Mouse (Mus musculus) brain, embryonic 14.5 days (tissue): ENCODE measurements around the gene Slc35c2. TPM values are rescaled to one million over a fixed set of nuclear protein-coding genes. Genes with fewer than 3 reads are reported as not detected.

Experiments used
- DNase-seq: peaks from one replicate; pipeline ENCODE4 v3.0.0-alpha.2; 2011; ENCODE audit warnings: low read depth
- CTCF ChIP-seq: fragments of 200-500 bp; IDR thresholded peaks from 2 replicates; pipeline ENCODE4 v1.5.1; 2012; ENCODE audit warnings: inconsistent platforms, mild to moderate bottlenecking, moderate library complexity, borderline replicate concordance; ENCODE audit not compliant: insufficient read depth, insufficient read length; ENCODE audit errors: extremely low read depth
- POLR2A ChIP-seq: fragments of 200-500 bp; IDR thresholded peaks from 2 replicates; pipeline ENCODE4 v1.6.1; 2012; ENCODE audit warnings: mild to moderate bottlenecking, inconsistent platforms, borderline replicate concordance; ENCODE audit not compliant: poor library complexity, insufficient read depth, insufficient read length, severe bottlenecking; ENCODE audit errors: extremely low read depth
- polyA plus RNA-seq: library from polyadenylated mRNA; depleted of rRNA; stranded (reverse); fragments of >200 nt; gene quantifications from 2 replicates; pipeline ENCODE4 v1.2.3, GENCODE M21; 2012

Slc35c2 gene
- polyA plus RNA-seq, 1 experiment = 62.3 TPM

DNA sequence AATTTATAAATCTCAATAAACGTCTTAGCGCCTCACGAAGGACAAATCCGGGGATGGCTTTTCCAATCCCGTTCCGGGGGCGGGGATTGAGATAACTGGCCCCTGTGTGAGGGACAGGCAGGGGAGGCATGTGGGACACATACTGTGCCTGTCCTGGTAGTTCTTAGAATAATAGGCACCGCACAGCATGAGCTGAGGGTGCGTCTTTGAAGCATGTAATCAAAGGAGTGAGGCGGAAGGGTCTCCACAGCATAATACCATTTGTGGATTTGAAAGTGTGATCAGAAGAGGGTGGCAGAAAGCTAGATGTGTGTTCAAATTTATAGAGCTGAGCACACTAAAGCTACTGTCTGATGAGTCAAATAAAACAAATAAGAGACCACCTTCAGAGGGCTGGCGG, 41.3 kb downstream of the Slc35c2 start:
- TF ChIP-seq POLR2A (no peak), CTCF (no peak)
- DNase-seq = peak; percentile 53

DNA sequence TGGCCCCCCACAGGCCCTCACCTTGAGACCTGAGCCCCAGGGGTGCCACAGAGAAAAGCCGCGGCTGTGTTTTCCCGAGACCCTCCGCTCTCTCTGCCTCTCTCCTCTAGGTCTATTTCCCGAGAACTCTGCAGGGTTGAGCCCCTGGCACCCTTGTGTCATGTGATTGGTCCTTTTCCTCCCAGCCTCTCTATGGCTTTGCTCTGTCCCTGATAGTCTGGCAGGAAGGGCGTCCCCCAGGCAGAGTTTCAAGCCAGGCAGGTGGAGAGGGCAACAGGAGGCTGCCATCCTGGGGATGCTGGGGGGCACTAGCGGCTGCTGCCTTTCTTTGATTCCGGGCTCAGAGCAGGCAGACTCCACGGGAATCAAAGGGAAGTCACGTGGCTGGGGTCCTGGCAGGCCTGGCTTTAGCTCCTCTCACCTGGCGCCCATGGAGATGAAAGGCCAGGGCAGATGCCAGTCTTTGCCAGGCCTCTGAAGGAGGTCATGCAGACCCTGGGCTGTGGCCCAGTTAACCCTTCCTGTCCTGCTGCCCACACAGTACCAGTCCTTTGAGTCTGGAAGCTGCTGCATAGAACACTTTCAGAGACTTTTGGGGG, 44.4 kb downstream of the Slc35c2 start:
- peak; percentile 63 for DNase-seq

DNA sequence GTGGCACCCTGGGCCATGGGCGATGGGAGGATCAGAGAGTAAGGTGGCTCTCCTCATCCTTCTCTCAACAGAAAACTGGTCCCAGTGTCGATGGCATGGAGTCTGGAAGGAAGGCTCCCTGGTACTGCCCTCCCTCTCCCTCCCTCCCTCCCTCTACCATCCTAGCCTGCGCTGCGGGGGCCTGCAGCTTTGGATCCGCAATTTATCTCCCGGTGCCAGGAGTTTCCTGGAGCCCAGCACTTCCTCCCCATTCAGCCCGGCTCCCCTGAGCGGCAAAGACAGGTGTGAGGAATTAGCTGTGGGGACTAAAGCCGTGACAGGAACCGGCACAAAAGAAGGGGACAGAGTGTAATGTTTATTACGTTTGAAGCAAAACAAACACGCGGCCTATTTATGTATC, 45.1 kb downstream of the Slc35c2 start:
- DNase-seq = peak; percentile 59
- TF ChIP-seq POLR2A (no peak), CTCF (no peak)

More for the DNA sequence above, 44.4 kb downstream of the Slc35c2 start:
- no peak for TF ChIP-seq POLR2A

DNA sequence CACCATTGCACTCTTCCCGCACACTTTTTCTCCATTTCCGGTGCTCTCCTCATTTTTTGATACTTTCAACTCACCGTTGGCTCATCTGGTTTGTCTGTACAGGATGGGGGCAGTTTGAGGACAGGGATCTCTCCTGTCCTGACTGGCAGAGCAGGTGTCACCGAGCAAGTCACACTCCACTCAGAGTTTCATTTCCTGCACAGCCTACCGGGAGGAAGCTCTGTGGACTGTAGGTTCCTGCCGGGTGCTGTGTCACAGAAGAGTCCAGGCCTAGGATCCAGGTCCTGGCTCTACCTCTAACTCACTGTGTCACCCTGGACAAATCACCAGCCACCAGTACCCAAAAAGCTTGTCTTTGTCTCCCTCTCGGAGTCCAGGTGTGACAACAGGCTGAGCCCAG, 45.9 kb downstream of the Slc35c2 start:
- TF ChIP-seq POLR2A (no peak), CTCF (no peak)
- no peak for DNase-seq

DNA sequence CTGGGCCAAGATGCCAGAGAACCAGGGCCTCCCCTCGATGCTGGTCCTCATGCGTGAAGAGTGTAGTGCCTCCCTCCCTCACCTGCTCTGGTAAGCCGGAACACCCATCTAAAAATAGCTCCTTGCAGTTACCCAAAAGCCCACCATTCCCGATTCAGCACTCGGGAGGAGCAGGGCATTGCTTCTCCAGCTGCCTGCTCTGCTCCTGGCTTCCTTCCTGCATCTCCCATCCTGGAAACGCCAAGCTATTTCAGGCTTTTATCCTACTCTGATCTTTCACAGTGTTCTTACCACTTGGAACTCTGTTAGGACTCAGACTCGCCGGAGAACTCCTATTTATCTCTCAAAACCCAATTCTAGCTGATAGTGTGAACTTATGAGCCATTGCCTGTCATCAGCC, 47.3 kb downstream of the Slc35c2 start:
- TF ChIP-seq POLR2A (no peak), CTCF (no peak)
- no peak for DNase-seq

DNA sequence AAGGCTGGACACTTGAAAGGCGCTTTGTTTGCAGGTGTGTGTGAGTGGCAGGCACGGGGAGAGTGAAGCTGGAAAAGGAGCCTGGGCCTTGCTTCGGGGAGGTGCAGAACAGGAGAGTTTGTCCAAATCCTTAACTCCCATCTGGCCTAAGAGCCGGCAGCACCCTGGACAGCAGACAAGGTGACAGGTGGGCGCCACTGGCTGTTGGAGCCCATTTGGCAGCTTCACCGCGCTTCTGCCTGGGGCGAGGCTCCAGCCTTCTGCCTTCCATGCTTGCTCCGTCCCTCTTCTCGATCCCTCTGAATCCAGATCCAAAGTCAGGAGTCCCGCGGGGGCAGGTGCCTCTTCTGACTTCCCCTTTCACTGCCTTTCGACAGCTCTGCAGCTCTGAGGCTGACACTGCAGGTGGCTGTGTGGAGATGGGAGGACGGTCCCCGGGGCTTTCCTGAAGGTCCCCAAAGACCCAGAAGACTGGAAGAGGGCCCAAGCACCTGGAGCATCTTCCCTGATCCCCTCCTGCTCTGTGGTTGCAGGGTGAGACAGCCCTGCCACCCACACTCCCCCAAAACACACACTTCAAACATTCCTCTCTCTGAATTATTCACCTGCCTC, 48.0 kb downstream of the Slc35c2 start:
- TF ChIP-seq CTCF = no peak
- no peak for TF ChIP-seq POLR2A

DNA sequence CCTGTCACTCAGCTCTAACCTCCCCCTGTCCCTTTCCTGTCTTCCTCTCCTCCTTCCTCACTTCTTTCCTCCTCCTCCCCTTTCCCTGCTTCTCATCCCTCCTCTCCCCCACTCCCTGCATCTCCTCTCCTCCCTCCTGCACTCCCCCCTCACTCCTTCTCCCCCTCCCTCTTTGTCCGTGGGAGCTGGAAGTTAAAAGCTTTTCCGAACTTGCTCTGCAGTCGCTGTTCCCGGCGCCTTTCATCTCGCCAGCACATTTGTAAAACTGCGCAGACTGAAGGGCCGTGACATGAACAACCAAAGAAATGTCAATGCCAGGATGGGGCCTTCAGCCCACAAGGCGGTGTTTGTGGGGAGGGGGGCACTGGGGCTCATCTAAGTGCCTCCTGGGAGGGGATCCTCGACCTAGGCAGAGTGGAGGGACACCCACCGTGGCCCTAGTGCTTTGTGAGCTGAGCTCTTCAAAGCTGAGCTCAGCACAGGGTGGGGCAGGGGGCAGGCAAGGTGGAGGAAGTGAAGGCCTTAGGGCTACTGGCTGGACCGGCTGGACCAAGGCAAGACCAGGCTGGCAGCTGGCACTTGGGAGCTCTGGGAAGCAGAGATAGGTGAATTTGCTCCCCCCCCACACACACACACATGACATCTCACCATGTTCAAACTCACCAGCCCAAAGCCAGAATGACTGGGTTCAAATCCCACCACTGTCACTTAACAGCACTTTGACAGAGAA, 49.1 kb downstream of the Slc35c2 start:
- DNase-seq = peak; percentile 75

More for the DNA sequence above, 48.0 kb downstream of the Slc35c2 start:
- DNase-seq = no peak

DNA sequence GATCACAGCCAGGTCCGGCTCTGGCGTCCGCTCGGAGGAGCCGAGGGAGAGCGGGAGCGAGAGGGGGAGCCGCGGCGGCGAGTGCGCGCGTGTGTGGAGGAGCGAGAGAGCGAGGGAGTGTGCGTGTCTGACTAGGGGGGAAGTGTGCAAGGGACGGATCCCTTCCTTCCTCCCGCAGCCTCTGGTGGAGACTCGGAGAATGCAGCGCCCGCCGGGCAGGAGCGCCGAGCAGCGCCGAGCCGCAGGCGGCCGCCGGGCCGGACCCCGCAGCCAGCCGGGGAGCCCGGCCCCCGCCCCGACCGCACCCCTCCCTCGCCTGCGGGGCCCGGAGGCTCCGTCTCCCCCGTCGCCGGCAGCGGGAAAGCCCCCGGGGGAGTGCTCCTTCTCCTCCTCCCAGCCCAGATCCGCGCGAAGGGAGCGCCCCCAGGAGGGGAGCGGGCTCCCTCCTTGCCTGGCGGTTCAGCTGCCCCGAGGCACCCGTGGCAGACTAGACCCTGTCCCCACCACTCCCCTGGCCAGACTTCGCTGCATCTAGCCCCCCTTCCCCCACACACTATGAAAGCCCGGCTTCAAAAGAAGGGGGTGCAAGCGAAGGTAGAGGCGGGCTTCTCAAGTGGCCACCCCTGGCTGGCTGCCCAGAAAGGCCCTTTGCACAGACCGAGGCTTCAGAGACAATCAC, 52.9 kb downstream of the Slc35c2 start, which contains the start of gene Cdh22:
Gene Cdh22 (minus strand): TSS at position 241 of the 679 bp plus-strand sequence.
- DNase-seq = peak; percentile 88
- TF ChIP-seq CTCF (peak; percentile 68), POLR2A (0 out of 2 replicates have a peak, but pooled peaks have one; percentile 19)

More for the DNA sequence above, 49.1 kb downstream of the Slc35c2 start:
- TF ChIP-seq CTCF (no peak), POLR2A (no peak)

DNA sequence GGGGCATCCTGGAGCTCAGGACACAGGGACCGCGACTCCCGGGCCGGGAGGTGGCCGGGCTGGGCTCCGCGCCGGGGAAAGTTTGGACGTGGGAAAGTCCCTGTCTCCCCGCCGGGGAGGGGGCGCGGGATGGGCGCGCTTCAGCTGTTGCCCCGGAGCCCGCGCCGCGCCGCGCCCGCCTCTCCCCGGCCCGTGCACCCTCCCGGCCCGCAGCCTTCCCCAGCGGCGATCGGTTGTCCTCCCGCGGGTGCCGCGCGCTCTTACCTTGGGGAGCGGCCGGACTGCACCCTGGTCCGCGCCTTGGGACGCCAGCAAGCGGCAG, 53.4 kb downstream of the Slc35c2 start:
- no peak for DNase-seq
- no peak for TF ChIP-seq POLR2A
- no peak for TF ChIP-seq CTCF

DNA sequence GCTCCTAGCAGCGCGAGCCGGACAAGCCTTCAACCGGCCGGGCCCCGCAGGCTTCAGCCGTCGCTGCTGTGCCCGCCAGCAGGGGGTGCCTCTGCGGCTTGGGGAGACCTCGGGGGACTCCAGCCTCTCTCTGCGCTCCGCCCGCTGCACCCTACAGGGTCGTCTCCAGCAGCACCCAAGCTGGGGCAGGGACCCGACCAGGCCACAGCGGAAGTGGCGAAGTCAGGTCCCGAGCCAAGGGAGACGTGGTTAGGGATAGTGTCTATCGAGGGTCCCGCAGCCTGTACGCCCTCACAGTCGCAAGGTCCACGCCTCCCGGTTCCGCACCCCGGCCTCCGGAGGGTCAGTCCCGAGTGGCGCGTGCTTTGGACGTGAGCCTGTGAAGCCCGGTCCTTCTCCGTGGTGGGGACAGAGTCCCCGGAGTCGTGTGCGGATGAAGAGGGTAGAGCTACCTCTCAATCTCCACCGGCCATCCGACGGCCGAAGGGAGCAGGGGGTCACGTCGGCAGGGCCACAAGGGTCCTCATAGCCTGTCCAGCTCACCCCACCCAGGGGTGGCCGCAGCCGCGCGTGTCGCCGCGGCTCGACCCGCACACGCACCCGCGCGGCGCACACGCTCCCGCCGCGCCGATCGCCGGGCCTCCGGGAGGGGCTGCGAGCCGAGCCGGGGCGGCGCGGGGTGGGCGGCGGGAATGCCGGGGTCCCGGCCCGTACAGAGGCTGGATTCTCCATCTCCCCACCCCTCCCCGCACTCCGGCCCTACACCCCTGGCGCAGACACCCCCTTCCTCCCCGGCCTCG, 54.0 kb downstream of the Slc35c2 start:
- TF ChIP-seq POLR2A = no peak
- TF ChIP-seq CTCF = peak; percentile 53; the same call in 1 of the 2 replicates
- DNase-seq = peak; percentile 69
